Mouse (Mus musculus): ENCODE results near the gene Grk3.

The Grk3 gene

DNA sequence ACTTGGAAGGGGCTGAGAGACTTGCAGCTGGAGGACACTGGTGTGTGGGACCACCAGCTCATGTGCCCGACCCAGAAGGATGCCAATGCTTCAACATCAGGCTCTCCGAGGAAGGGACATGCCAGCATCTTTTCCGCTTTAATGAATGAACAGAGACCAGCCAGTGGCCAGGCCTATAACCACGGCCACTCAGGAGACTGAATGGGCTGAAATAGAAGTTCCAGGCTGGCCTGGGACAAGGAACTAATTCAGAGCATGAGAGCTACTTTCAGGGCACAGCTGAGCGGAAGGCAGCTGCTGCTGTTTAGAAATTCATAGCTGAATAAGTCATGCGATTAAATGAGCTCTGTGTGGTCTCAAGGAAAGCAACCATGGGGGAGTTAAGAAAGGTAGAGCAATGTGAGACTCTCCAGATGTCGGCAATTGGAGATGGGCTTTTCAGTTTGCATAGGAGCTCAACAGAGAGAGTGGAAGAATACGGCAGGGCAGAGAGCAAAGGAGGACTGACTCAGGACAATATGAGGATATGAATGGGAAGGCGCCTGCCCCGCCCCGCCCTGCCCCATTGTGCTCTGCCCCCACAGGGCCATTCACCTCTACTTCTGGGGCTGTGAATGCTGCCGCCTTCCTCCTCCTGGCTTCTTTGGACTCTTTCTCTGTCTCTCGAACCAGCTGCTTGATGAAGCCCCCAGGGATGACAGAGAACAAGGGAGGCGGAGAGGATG lies 138.0 kb downstream of the Grk3 start:
- no peak for ATAC-seq (ENCODE audit: insufficient number of reproducible peaks, low FRiP score, low TSS enrichment)

DNA sequence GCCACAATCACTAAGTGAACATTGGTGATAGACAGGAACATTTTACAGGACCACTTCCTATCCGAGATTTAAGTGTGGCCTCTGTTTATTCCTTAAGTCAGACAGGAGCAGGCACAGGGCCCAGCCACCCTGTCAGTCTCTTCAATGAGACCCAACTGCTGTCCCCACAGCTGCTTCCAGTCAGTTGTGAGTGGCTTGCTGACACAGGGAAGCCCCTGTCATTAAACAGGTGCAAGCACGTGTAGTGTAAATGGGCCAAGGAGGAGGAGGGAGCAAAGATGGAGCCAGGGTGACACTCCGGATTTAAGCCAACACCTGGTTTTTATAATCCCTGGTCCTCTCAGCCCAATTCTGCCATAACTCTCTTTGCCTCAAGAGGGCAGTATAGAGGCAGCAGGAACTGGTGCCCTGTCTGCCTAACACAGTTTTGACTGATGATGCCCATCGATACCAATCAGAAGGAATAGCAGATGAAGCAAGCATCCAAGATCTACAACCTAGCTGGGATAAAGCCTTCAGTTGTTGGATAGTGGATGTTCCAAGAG lies 138.7 kb downstream of the Grk3 start:
- ATAC-seq (ENCODE audit: insufficient number of reproducible peaks, low FRiP score, low TSS enrichment) = 0 out of 2 replicates have a peak, but pooled peaks have one; percentile 26

DNA sequence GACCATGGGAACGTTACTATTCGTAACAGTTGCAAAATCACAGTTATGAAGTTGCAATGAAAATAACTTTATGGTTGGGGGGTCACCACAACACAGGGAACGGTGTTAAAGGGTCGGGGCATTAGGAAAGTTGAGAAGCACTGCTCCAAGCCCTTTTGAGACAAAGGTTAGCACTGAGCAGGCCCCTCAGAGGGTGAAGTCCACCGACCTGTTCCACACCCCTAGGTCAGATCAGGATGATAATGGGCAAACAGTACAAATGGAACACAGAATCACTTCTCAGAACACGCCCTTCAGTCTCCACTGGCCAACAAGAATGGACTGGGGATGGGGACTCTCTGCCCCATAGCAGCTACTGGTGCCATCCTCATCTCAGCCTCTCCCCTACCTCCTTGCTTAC lies 142.6 kb downstream of the Grk3 start:
- ATAC-seq (ENCODE audit: insufficient number of reproducible peaks, low FRiP score, low TSS enrichment) = no peak

GRCm38 (mm10) chr5:112870729-112871128 lies 144.9 kb downstream of the Grk3 start:
- ATAC-seq (ENCODE audit: insufficient number of reproducible peaks, low FRiP score, low TSS enrichment) = peak; percentile 12; the same call in 1 of the 2 replicates

GRCm38 (mm10) chr5:112868620-112869019 lies 147.0 kb downstream of the Grk3 start:
- no peak for ATAC-seq (ENCODE audit: insufficient number of reproducible peaks, low FRiP score, low TSS enrichment)

- ATAC-seq (ENCODE audit: insufficient number of reproducible peaks, low FRiP score, low TSS enrichment) = no peak
These were observed 150.7 kb downstream of the Grk3 start for GRCm38 (mm10) chr5:112864719-112865367.

Measured in cerebellum, adult (tissue).